Mouse (Mus musculus): ENCODE measurements around the gene Scap.
"Not testable (repeated sequence)": the region's sequence is repeated elsewhere in the genome, so short reads cannot be mapped to it uniquely, and the experiment has no call there.

The Scap gene

GRCm38 (mm10) chr9:110330913-110331312 is 2.2 kb upstream of the Scap start:
- not testable (repeated sequence) for DNase-seq (ENCODE audit: low spot score in 2 of 2)

DNA sequence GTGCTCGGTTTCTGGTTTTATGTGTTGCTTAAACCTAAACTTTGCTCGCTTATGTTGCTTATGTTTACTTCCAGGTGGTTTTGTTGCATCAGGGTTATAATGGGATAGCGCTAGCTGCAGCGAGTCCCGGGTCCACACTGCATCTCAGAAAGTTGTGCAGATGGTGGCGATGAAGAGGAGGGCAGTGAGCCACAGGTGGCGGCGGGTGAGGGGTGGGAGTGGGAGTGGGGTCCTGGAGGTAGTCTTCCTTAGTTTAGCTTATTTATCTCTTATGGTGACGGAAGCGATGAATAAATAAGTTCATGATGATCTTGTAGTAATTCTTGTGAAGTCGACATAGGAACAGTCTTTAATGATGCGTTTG is 790 bp downstream of the Scap start:
- no peak for DNase-seq (ENCODE audit: low spot score in 2 of 2)

DNA sequence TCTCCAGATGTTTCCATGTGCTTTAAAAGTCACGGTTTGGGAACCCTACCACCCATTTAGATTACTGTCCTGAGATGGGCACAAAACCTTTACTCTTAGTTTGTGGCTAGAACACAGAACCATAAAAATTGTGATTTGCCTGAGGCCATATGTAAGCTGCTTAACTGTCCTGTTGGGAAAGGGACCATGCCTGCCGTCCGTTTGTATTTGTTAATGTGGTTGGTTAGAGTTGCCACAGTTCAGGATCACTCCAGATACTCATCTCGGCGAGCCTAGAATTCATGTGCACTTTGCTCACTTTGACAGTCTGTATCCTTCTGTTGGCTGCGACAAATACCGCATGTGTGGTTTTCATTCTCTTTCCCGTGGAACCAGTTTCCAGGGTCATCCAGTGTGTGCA is 1.8 kb downstream of the Scap start:
- DNase-seq (ENCODE audit: low spot score in 2 of 2): no peak

DNA sequence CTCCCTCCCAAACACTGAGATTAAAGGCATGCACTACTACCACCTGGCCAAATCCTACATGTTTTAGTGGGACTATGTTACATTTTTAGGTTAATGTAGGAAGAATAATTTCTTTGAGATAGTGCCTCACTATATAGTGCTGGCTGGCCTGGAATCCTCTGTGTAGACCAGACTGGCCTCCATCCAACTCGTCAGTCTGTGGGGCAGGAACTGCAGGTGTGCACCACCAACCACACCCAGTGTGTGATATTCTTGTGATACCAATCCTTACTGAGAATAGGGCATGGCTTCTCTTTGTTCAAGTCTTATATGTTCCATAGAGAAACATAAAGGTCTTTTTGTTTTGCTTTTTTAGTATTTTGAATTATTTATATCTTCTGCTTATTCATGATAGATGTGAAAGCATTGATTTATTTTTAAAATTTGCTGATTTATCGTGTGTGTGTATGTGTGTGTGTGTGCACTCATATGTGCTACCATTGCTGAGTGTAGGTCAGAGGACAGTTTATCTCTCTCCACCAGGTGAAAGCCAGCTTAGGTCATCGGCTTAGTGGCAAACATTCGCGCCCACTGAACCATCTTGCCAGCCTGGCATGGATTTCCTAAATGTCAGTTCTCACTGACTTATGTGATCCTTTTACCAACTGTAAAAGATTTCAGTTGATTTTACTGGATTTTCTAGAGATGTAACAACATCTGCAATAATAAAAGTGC is 7.1 kb downstream of the Scap start:
- DNase-seq (ENCODE audit: low spot score in 2 of 2): no peak

DNA sequence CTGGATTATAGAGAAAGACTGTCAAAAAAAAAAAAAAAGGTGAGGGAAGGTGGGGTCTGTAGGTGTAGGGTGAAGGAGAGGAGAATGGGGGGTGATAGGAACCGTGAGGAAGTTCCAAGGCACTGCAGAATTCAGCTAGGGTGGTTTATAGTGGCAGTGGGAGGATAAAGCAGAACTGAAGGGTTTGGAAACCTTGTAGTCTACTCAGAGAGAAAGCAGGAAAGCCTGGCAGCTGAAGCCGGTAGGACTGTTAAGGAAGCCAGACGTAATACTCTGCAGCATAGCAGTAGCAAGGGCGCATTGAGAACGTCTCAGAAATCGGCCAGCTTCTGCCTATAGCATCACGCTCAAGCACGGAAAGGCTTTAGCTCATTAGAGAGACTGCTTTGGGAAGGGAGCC is 8.9 kb downstream of the Scap start:
- DNase-seq (ENCODE audit: low spot score in 2 of 2): no peak

DNA sequence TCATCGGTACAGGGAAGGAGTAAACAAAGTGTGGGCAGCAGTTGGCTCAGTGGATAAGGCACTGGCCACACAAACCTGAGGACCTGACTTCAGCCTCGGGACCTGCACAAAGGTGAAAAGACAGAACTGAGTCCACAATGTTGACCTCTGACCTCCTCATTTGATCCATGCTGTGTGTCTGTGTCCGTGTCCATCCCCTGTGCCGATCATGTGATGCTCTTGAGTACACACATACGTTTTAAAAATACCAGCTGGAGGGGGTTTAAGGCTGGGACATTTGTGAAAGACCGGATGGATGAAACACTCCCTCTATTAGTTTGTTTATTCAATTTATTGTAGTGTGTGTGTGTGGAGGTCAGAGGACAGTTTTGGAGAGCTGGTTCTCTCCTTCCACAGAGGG is 10.7 kb downstream of the Scap start:
- DNase-seq (ENCODE audit: low spot score in 2 of 2): no peak

- no peak for DNase-seq (ENCODE audit: low spot score in 2 of 2)
Observed at GRCm38 (mm10) chr9:110345057-110345739, 12.1 kb downstream of the Scap start.

DNA sequence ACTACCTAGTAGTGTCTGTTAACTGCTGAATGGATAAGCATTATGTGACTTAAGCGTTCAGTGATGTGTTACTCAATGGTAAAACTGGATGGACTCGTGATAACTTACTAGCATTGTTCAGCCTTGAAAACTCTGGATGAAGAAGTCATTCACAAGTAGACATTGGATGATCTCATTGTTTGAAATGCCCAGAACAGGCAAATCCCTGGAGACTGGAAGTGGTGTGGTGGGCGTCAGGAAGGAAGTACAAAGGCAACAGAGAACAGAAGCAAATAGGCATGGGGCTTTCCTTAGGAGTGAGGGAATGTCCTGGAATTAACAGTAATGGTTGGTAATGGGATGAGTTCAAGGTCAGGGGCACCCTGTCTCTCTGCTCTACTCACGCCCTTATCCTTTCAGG is 15.8 kb downstream of the Scap start:
- no peak for DNase-seq (ENCODE audit: low spot score in 2 of 2)

DNA sequence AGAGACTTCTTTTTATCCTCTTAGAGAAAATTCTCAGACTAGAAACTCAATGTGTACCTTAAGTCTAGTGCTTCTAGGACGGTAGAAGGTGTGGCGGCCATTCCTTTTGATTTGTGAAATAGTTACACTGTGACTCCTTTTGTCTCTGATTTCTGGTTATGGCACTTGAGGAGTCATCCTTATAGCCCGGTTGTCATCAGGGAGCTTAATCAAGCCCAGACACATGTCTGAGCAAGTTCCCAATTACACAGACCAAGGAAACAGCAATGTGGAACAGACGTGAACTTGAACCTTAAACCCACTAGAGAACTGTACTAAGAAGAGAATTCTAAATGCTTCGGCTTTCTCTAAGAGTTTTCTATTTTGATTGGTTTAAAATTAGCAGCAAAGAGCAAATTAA is 17.1 kb downstream of the Scap start:
- DNase-seq (ENCODE audit: low spot score in 2 of 2): no peak

GRCm38 (mm10) chr9:110350612-110351011 is 17.5 kb downstream of the Scap start:
- no peak for DNase-seq (ENCODE audit: low spot score in 2 of 2)

DNA sequence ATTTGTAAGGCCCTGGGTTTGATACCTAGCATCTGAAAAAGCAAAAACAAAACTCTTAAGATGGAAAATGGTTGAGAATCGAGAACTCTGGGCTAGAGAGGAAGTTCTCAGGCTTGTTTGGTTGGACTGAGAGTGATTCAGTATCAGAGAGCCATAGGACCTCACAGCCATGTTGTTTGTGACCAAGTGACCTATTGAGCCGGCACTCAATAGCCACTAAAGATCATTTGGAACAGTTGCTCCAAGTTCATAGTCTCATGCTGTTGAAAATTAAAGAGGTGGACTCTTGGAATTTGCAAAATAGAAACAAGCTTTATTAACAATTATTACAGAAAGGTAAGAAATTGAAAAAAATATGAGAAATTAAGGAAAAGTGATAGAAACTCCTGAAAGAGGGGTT is 18.3 kb downstream of the Scap start:
- no peak for DNase-seq (ENCODE audit: low spot score in 2 of 2)

DNA sequence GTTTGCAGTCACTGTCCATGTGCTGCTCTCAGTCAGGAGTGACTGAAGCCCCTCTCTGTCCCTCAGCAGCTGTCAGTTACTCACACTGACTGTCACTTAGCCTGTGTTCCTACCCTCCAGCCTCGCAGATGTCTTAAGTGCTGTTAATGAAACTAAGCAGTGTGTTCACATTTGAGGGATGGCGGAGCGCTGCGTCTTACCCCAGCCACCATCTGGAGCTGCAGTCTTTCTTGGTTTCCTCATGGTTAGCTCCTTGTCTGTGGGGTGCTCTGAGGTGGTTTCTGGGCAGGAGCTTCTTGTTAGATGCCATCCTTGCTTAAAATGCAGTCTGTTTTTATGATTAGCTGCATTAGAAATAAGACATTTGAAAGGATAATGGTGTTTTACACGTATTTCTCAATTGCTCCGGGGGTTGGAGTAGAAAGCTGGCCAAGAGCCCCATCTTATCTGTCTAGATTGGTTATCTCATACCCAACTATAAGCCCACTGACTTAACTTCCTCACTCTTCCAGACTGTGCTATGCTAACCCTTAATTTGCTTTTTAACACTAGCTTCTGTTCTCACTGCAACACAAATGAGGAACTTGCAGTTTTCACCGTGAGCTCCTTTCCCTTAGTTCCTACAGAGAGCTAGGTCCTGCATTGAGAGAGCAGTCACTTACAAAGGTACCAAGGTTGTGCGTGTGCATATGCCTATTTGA is 19.0 kb downstream of the Scap start:
- DNase-seq (ENCODE audit: low spot score in 2 of 2): no peak

DNA sequence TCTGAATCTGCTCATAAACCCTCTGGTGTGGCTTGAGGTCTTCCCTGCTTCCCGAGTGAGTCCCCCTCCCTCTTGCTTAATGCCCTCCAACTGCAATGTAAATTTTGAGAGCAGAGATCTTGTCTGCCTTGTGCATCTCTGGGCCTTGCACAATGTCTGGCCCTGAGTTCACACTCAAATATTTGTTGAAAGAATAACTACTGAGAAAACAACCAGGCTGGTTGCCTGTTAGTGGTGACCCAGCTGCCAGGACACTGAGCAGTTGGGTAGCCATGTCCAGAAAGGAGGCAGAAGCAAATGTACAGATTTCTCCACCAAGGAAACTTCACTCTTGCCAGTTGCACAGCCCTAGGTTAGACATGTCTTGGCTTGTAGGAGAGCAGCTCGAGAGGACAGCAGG is 25.3 kb downstream of the Scap start:
- no peak for DNase-seq (ENCODE audit: low spot score in 2 of 2)

DNA sequence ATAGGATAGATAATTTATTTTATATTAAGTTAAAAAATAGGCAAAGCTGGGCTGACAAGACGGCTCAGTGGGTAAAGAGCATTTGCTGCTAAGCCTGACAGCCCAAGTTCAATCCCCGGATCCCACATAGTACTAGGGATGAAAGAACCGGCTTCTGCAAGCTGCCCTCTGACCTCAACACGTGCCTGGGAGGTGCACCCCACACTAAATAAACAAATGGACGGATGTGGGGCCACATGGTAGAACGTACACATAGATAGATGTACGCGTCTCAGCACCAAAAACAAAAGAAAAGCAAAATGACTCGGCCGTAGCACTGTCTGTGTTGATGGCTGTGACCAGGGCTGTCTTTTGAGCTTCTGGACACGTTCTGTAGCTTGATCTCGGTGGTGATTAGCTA is 28.2 kb downstream of the Scap start:
- DNase-seq (ENCODE audit: low spot score in 2 of 2): no peak

DNA sequence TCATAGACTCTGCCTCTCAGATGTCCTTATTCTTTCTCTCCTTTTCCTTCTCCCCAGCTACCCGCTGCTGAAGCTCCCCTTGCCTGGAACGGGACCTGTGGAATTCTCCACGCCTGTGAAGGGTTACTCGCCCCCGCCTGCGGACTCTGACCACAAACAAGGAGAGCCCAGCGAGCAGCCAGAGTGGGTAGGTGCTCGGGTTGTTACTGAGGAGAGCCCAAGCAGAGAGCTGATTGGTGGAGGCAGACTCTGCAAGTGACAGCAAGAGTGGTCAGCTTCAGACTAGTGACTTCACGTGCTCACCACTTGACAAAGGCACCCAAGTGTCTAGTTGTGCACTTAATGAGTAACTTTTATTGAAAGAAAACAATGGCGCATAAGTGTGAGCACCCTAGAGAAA is 29.2 kb downstream of the Scap start:
- DNase-seq (ENCODE audit: low spot score in 2 of 2): no peak

GRCm38 (mm10) chr9:110366746-110367145 is 33.7 kb downstream of the Scap start:
- no peak for DNase-seq (ENCODE audit: low spot score in 2 of 2)

DNA sequence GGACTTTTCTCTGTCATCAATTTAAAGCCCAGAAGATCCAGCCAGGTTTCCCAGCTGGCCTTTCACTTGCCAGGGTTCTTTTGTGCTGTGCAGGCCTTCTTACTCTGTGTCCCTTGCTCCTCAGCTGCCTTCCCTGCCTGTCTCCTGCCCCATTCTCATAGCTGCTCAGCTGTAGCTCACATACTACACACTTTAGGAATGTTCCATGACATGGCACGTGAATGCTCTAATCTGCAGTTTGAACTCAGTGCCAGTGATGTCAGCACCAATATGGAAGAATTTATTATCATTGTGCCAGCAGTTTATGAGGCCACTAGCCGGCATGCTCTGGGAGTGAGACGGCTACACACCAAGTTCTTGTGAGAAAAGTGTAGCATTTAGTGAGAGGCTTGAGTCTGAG is 36.8 kb downstream of the Scap start:
- no peak for DNase-seq (ENCODE audit: low spot score in 2 of 2)

DNA sequence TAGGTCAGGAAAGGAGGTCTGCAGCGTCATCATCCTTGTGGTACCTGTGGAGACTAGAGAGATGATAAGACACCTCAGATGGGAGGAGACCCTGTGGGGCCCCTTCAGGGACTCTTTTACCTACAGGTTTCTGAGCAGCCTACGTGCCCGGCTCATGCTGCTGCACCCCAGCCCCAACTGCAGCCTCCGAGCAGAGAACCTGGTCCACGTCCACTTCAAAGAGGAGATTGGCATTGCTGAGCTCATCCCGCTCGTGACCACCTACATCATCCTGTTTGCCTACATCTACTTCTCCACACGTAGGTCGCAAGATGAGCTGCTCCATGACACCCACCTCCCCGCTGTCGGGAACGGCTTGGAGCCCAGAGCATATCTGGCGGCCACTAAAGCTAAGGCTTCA is 40.8 kb downstream of the Scap start:
- DNase-seq (ENCODE audit: low spot score in 2 of 2): no peak

DNA sequence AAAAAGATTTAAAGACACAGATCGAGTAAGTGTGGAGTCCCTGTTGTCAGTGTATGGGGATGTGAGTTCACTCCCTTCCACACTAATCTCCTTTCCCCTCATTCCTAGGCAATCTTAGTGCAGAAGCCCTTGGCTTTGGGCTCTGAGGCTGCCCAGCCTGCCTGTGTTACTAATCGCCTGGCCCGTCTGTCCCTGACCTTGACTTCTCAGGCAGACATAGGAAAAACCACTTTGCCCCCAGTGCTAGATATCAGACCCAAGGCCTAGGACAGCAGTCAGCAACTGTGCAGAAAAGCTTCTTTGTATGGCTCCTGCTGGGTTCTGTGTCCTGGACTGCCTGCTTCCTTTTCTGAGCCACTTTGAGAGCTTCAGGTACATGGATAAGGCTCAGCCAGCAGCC is 42.6 kb downstream of the Scap start:
- no peak for DNase-seq (ENCODE audit: low spot score in 2 of 2)

DNA sequence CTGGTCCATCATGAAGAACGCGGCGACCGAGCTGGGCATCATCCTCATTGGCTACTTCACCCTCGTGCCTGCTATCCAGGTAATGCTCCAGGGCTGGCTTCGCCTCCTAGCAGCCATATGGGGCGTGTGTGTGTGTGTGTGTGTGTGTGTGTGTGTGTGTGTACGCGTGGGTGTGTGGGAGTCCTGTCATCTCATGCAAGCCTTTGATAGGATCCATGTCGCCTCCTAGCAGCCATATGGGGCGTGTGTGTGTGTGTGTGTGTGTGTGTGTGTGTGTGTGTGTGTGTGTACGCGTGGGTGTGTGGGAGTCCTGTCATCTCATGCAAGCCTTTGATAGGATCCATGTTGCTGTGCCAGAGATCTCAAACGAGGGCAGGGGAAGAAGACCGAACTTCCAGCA is 44.6 kb downstream of the Scap start:
- DNase-seq (ENCODE audit: low spot score in 2 of 2): not testable (repeated sequence)

- DNase-seq (ENCODE audit: low spot score in 2 of 2): no peak
Observed at GRCm38 (mm10) chr9:110379361-110379760, 46.3 kb downstream of the Scap start.

GRCm38 (mm10) chr9:110380662-110381061 is 47.6 kb downstream of the Scap start:
- DNase-seq (ENCODE audit: low spot score in 2 of 2): no peak

DNA sequence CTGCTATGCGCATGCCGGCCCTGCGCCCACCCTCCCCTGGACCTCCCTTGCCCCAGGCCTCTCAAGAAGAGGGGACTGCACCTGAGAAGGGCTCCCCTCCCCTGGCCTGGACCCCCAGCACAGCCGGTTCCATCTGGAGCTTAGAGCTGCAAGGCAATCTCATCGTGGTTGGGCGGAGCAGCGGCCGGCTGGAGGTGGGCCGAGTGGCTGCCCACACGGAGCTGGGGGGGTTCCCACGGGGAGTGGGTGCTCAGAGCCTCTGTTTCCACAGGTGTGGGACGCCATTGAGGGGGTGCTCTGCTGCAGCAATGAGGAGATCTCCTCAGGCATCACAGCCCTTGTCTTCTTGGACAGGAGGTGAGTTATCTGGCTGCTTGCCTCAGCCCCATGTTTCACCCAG is 48.2 kb downstream of the Scap start:
- DNase-seq (ENCODE audit: low spot score in 2 of 2): no peak

Measured in frontal cortex, postnatal 14 days (tissue).